Mouse (Mus musculus) liver, embryonic 15.5 days (tissue): Measurements from ENCODE around the gene Rnf216. TPM values are rescaled to one million over a fixed set of nuclear protein-coding genes. Genes with fewer than 3 reads are reported as not detected.

Experiments
- ATAC-seq: fragments of 200-750 bp; cut with Nextera tagmentation; 2 replicates; pipeline ENCODE4 v1.8.0; 2017; ENCODE audit warnings: moderate number of reproducible peaks, mild to moderate bottlenecking, moderate library complexity; ENCODE audit not compliant: insufficient read depth
- H3K27ac ChIP-seq: fragments of 300-500 bp; sonication (generic); replicated peaks from 2 replicates; pipeline ENCODE4 v1.5.1; 2015; ENCODE audit warnings: mild to moderate bottlenecking, inconsistent platforms
- H3K27me3 ChIP-seq: fragments of 300-500 bp; sonication (generic); 2 replicates; pipeline ENCODE4 v1.6.1; 2015; ENCODE audit warnings: mild to moderate bottlenecking, inconsistent platforms
- H3K36me3 ChIP-seq: fragments of 300-500 bp; sonication (generic); replicated peaks from 2 replicates; pipeline ENCODE4 v1.6.1; 2015; ENCODE audit warnings: moderate library complexity, mild to moderate bottlenecking, inconsistent platforms
- H3K4me1 ChIP-seq: fragments of 300-500 bp; sonication (generic); replicated peaks from 2 replicates; pipeline ENCODE4 v1.6.1; 2015; ENCODE audit warnings: inconsistent platforms
- H3K4me2 ChIP-seq: fragments of 300-500 bp; sonication (generic); 2 replicates; pipeline ENCODE4 v1.6.1; 2015; ENCODE audit warnings: moderate library complexity, mild to moderate bottlenecking, inconsistent platforms
- H3K4me3 ChIP-seq: fragments of 300-500 bp; sonication (generic); replicated peaks from 2 replicates; pipeline ENCODE4 v1.5.1; 2015; ENCODE audit warnings: mild to moderate bottlenecking, inconsistent platforms
- H3K9ac ChIP-seq: fragments of 300-500 bp; sonication (generic); 2 replicates; pipeline ENCODE4 v1.6.1; 2015; ENCODE audit warnings: moderate library complexity, mild to moderate bottlenecking, inconsistent platforms
- H3K9me3 ChIP-seq: fragments of 300-500 bp; sonication (generic); replicated peaks from 2 replicates; pipeline ENCODE4 v1.6.1; 2016; ENCODE audit warnings: inconsistent platforms
- WGBS: fragments of 180-500 bp; shearing (Covaris S2); methylation state at CpG from one replicate; pipeline ENCODE4 v1.1.7; 2015; ENCODE audit warnings: mixed read lengths; ENCODE audit not compliant: insufficient replicate concordance; 5-methylcytosine and 5-hydroxymethylcytosine counted together
- polyA plus RNA-seq: library from polyadenylated mRNA; unstranded; fragments of >200 nt; fragmentation: Nextera tagmentation; extraction: Ambion mirVana; gene quantifications from 2 replicates; pipeline ENCODE4 v1.2.1, GENCODE M21; 2015

The Rnf216 gene
- polyA plus RNA-seq, 1 experiment from 2014 or later, result 13.9 TPM

- H3K36me3 ChIP-seq, result 0 out of 2 replicates have a peak, but pooled peaks cover 14% of the 10 kb centered on the region
- no peak overlapping the region for H3K4me2 ChIP-seq
- no peak overlapping the region for H3K4me3 ChIP-seq
- H3K4me1 ChIP-seq, result peaks cover 18% of the 10 kb centered on the region
- no peaks in the 10 kb centered on the region for H3K9me3 ChIP-seq
- no peak overlapping the region for H3K9ac ChIP-seq
- H3K27me3 ChIP-seq, result peaks cover 15% of the 10 kb centered on the region
- WGBS, result 61% methylated on average over 5 of the region's 5 CpGs
- peak overlapping the region; percentile 11; the same call in 1 of the 2 replicates for H3K27ac ChIP-seq
- ATAC-seq, result no peak
Observed at GRCm38 (mm10) chr5:142976516-142976915, 136.3 kb downstream of the Rnf216 start.

DNA sequence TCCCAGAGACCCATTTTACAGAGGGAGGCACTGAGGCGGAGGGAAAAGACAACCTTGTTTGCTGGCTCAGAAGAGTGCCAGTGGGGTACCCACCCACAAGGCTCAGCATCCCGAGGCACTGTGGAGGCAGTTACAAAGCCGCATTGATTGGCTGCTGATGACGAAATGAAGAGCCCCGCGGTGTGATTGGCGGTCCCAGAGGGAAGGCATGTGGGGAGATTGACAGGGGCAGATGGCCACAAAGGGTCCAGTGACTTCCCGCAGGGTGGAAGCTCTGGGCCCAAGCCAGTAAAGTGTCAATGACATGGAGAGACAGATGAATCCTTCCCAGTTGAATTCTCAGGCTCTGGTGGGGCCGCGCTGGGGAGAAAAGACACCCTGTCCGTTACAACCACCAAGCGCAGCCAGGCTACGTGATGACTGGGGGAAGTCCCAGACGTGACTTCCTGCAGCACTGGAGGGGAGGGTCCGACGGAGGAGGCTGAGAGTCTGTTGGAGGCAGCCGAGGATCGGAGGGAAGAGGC, 138.1 kb downstream of the Rnf216 start:
- 0 out of 2 replicates have a peak, but pooled peaks cover 2% of the 10 kb centered on the region for H3K9me3 ChIP-seq
- H3K4me2 ChIP-seq, result peak overlapping the region; percentile 27; the same call in 1 of the 2 replicates
- no peak overlapping the region for H3K4me3 ChIP-seq
- 0 out of 2 replicates have a peak, but pooled peaks have one; percentile 24 for ATAC-seq
- peaks cover 18% of the 10 kb centered on the region for H3K4me1 ChIP-seq
- no peak overlapping the region for H3K27ac ChIP-seq
- H3K36me3 ChIP-seq, result peaks cover 26% of the 10 kb centered on the region
- no peak overlapping the region for H3K9ac ChIP-seq
- H3K27me3 ChIP-seq, result peaks cover 15% of the 10 kb centered on the region
- WGBS, result 11% methylated on average over 18 of the region's 18 CpGs

- Histone ChIP-seq H3K27ac (no peak overlapping the region), H3K9ac (no peak overlapping the region), H3K4me3 (no peak overlapping the region), H3K27me3 (peaks cover 15% of the 10 kb centered on the region), H3K9me3 (0 out of 2 replicates have a peak, but pooled peaks cover 2% of the 10 kb centered on the region), H3K4me2 (no peak overlapping the region), H3K36me3 (peaks cover 28% of the 10 kb centered on the region), H3K4me1 (peaks cover 18% of the 10 kb centered on the region)
- no peak for ATAC-seq
- WGBS, result 30% methylated on average over 3 of the region's 3 CpGs
Observed at GRCm38 (mm10) chr5:142973971-142974370, 138.8 kb downstream of the Rnf216 start.

- no peak overlapping the region for H3K9ac ChIP-seq
- H3K9me3 ChIP-seq, result 0 out of 2 replicates have a peak, but pooled peaks cover 2% of the 10 kb centered on the region
- H3K4me2 ChIP-seq, result no peak overlapping the region
- 77% methylated on average over 14 of the region's 14 CpGs for WGBS
- peaks cover 28% of the 10 kb centered on the region for H3K36me3 ChIP-seq
- H3K27me3 ChIP-seq, result peaks cover 11% of the 10 kb centered on the region
- no peak for ATAC-seq
- peaks cover 4% of the 10 kb centered on the region; the same call in 1 of the 2 replicates for H3K4me1 ChIP-seq
- H3K27ac ChIP-seq, result no peak overlapping the region
- H3K4me3 ChIP-seq, result no peak overlapping the region
Observed at GRCm38 (mm10) chr5:142968411-142968810, 144.4 kb downstream of the Rnf216 start.

- H3K9ac ChIP-seq, result no peak overlapping the region
- no peak overlapping the region for H3K4me2 ChIP-seq
- 80% methylated on average over 6 of the region's 6 CpGs for WGBS
- H3K27ac ChIP-seq, result no peak overlapping the region
- H3K4me3 ChIP-seq, result no peak overlapping the region
- H3K36me3 ChIP-seq, result 0 out of 2 replicates have a peak, but pooled peaks cover 2% of the 10 kb centered on the region
- H3K27me3 ChIP-seq, result peaks cover 49% of the 10 kb centered on the region
- no peaks in the 10 kb centered on the region for H3K9me3 ChIP-seq
- peaks cover 30% of the 10 kb centered on the region for H3K4me1 ChIP-seq
- no peak for ATAC-seq
Observed at GRCm38 (mm10) chr5:142964650-142965049, 148.1 kb downstream of the Rnf216 start.

GRCm38 (mm10) chr5:142963705-142964494, 148.9 kb downstream of the Rnf216 start:
- no peak for ATAC-seq
- peaks cover 30% of the 10 kb centered on the region for H3K4me1 ChIP-seq

GRCm38 (mm10) chr5:142963003-142963704, 149.6 kb downstream of the Rnf216 start:
- H3K36me3 ChIP-seq, result no peaks in the 10 kb centered on the region
- ATAC-seq, result no peak
- no peaks in the 10 kb centered on the region for H3K9me3 ChIP-seq
- H3K4me1 ChIP-seq, result peaks cover 30% of the 10 kb centered on the region
- 26% methylated on average over 13 of the region's 13 CpGs for WGBS
- H3K4me3 ChIP-seq, result peak overlapping the region; percentile 54
- peaks cover 64% of the 10 kb centered on the region for H3K27me3 ChIP-seq
- 0 out of 2 replicates have a peak overlapping the region, but pooled peaks have one; percentile 69 for H3K27ac ChIP-seq
- no peak overlapping the region for H3K9ac ChIP-seq
- peak overlapping the region; percentile 63 for H3K4me2 ChIP-seq

More at GRCm38 (mm10) chr5:142963705-142964494, 148.9 kb downstream of the Rnf216 start:
- Histone ChIP-seq H3K4me2 (peak overlapping the region; percentile 63), H3K27me3 (peaks cover 56% of the 10 kb centered on the region), H3K9ac (no peak overlapping the region), H3K4me3 (peak overlapping the region; percentile 54; the same call in 1 of the 2 replicates), H3K36me3 (no peaks in the 10 kb centered on the region), H3K9me3 (no peaks in the 10 kb centered on the region), H3K27ac (no peak overlapping the region)
- 46% methylated on average over 17 of the region's 17 CpGs for WGBS

- peak overlapping the region; percentile 30; the same call in 1 of the 2 replicates for H3K9ac ChIP-seq
Observed at GRCm38 (mm10) chr5:142962444-142962961, 150.3 kb downstream of the Rnf216 start.

GRCm38 (mm10) chr5:142961881-142962443, 150.8 kb downstream of the Rnf216 start:
- H3K27me3 ChIP-seq, result peaks cover 75% of the 10 kb centered on the region
- peak overlapping the region; percentile 69 for H3K27ac ChIP-seq
- WGBS, result 2% methylated on average over 43 of the region's 43 CpGs

More at GRCm38 (mm10) chr5:142962444-142962961, 150.3 kb downstream of the Rnf216 start:
- Histone ChIP-seq H3K27ac (peak overlapping the region; percentile 69), H3K4me3 (peak overlapping the region; percentile 54), H3K9me3 (no peaks in the 10 kb centered on the region), H3K36me3 (no peaks in the 10 kb centered on the region), H3K27me3 (peaks cover 70% of the 10 kb centered on the region), H3K4me1 (peaks cover 30% of the 10 kb centered on the region), H3K4me2 (peak overlapping the region; percentile 63)
- WGBS, result 16% methylated on average over 11 of the region's 11 CpGs
- ATAC-seq, result peak; percentile 14; the same call in 1 of the 2 replicates

DNA sequence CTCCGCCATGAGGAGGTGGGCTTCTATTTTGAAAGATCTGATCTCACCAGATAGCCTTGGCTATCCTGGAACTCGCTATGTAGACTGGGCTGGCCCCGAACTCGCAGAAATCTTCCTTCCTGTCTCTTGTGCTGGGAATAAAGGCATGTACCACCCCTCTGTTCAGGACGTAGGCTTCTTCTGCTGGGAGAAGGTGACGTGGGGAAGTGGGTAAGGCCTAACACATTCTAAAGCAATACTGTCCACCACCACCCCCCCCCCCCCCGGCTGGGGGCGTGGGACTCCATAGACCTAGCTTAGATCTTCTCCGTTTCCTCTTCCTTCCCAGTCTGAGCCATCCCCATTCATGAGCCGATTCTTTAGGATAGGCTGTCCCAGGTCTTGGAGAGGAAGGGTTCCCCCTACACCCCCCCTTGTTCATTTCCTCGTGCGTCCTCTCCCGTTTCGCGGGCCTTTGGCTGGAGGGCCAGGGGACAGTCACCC, 151.4 kb downstream of the Rnf216 start:
- H3K27me3 ChIP-seq, result peaks cover 78% of the 10 kb centered on the region
- ATAC-seq, result peak; percentile 29
- H3K4me3 ChIP-seq, result peak overlapping the region; percentile 54
- no peaks in the 10 kb centered on the region for H3K9me3 ChIP-seq
- 4% methylated on average over 15 of the region's 15 CpGs for WGBS
- peak overlapping the region; percentile 69 for H3K27ac ChIP-seq
- no peaks in the 10 kb centered on the region for H3K36me3 ChIP-seq
- H3K4me1 ChIP-seq, result peaks cover 30% of the 10 kb centered on the region
- H3K4me2 ChIP-seq, result peak overlapping the region; percentile 63
- peak overlapping the region; percentile 37 for H3K9ac ChIP-seq

More at GRCm38 (mm10) chr5:142961881-142962443, 150.8 kb downstream of the Rnf216 start:
- Histone ChIP-seq H3K36me3 (no peaks in the 10 kb centered on the region), H3K4me2 (peak overlapping the region; percentile 63), H3K9me3 (no peaks in the 10 kb centered on the region), H3K4me1 (peaks cover 30% of the 10 kb centered on the region), H3K4me3 (peak overlapping the region; percentile 54), H3K9ac (peak overlapping the region; percentile 30; the same call in 1 of the 2 replicates)
- peak; percentile 49 for ATAC-seq
